Mouse (Mus musculus): Measurements from ENCODE around the gene Itsn1. TPM values are rescaled to one million over a fixed set of nuclear protein-coding genes. Genes with fewer than 3 reads are reported as not detected.

Gene Itsn1
- total RNA-seq, 2 experiments from 2014 or later, result 413 to 1,329 TPM

GRCm38 (mm10) chr16:91765121-91765815, 36.2 kb downstream of the Itsn1 start:
- ATAC-seq (replicated peaks; ENCODE audit: low FRiP score, poor library complexity, severe bottlenecking), result no peak

GRCm38 (mm10) chr16:91765816-91766210, 36.7 kb downstream of the Itsn1 start:
- ATAC-seq (replicated peaks; ENCODE audit: low FRiP score, poor library complexity, severe bottlenecking), result no peak

GRCm38 (mm10) chr16:91767165-91767701, 38.2 kb downstream of the Itsn1 start:
- no peak for ATAC-seq (replicated peaks; ENCODE audit: low FRiP score, poor library complexity, severe bottlenecking)

GRCm38 (mm10) chr16:91768586-91768985, 39.5 kb downstream of the Itsn1 start:
- no peak for ATAC-seq (replicated peaks; ENCODE audit: low FRiP score, poor library complexity, severe bottlenecking)

GRCm38 (mm10) chr16:91769911-91770310, 40.8 kb downstream of the Itsn1 start:
- no peak for ATAC-seq (replicated peaks; ENCODE audit: low FRiP score, poor library complexity, severe bottlenecking)

- no peak for ATAC-seq (replicated peaks; ENCODE audit: low FRiP score, poor library complexity, severe bottlenecking)
Measured at GRCm38 (mm10) chr16:91770662-91771061, 41.6 kb downstream of the Itsn1 start.

- no peak for ATAC-seq (replicated peaks; ENCODE audit: low FRiP score, poor library complexity, severe bottlenecking)
Measured at GRCm38 (mm10) chr16:91771334-91771733, 42.3 kb downstream of the Itsn1 start.

- ATAC-seq (replicated peaks; ENCODE audit: low FRiP score, poor library complexity, severe bottlenecking), result no peak
Measured at GRCm38 (mm10) chr16:91772586-91772985, 43.5 kb downstream of the Itsn1 start.

GRCm38 (mm10) chr16:91779576-91779975, 50.5 kb downstream of the Itsn1 start:
- ATAC-seq (replicated peaks; ENCODE audit: low FRiP score, poor library complexity, severe bottlenecking), result no peak

- no peak for ATAC-seq (replicated peaks; ENCODE audit: low FRiP score, poor library complexity, severe bottlenecking)
Measured at GRCm38 (mm10) chr16:91780151-91780550, 51.1 kb downstream of the Itsn1 start.

GRCm38 (mm10) chr16:91780826-91781225, 51.7 kb downstream of the Itsn1 start:
- no peak for ATAC-seq (replicated peaks; ENCODE audit: low FRiP score, poor library complexity, severe bottlenecking)

- no peak for ATAC-seq (replicated peaks; ENCODE audit: low FRiP score, poor library complexity, severe bottlenecking)
Measured at GRCm38 (mm10) chr16:91783191-91783590, 54.1 kb downstream of the Itsn1 start.

- ATAC-seq (replicated peaks; ENCODE audit: low FRiP score, poor library complexity, severe bottlenecking), result no peak
Measured at GRCm38 (mm10) chr16:91784298-91784697, 55.2 kb downstream of the Itsn1 start.

GRCm38 (mm10) chr16:91786425-91786824, 57.3 kb downstream of the Itsn1 start:
- no peak for ATAC-seq (replicated peaks; ENCODE audit: low FRiP score, poor library complexity, severe bottlenecking)

- no peak; the same call in 1 of the 2 replicates for ATAC-seq (replicated peaks; ENCODE audit: low FRiP score, poor library complexity, severe bottlenecking)
Measured at GRCm38 (mm10) chr16:91789728-91790127, 60.6 kb downstream of the Itsn1 start.

GRCm38 (mm10) chr16:91792477-91793196, 63.6 kb downstream of the Itsn1 start:
- ATAC-seq (replicated peaks; ENCODE audit: low FRiP score, poor library complexity, severe bottlenecking), result no peak

GRCm38 (mm10) chr16:91793507-91794278, 64.6 kb downstream of the Itsn1 start:
- no peak for ATAC-seq (replicated peaks; ENCODE audit: low FRiP score, poor library complexity, severe bottlenecking)

GRCm38 (mm10) chr16:91794306-91794705, 65.2 kb downstream of the Itsn1 start:
- peak; percentile 30; the same call in 1 of the 2 replicates for ATAC-seq (replicated peaks; ENCODE audit: low FRiP score, poor library complexity, severe bottlenecking)

GRCm38 (mm10) chr16:91795044-91795443, 66.0 kb downstream of the Itsn1 start:
- ATAC-seq (replicated peaks; ENCODE audit: low FRiP score, poor library complexity, severe bottlenecking), result no peak

GRCm38 (mm10) chr16:91795606-91796005, 66.5 kb downstream of the Itsn1 start:
- no peak for ATAC-seq (replicated peaks; ENCODE audit: low FRiP score, poor library complexity, severe bottlenecking)

Measured in erythroblast, adult 5-6 weeks (primary cell).